Mouse (Mus musculus) MEL (cell line): ENCODE data around the gene Mbd6.

Source experiments
- BHLHE40 ChIP-seq: IDR thresholded peaks from 2 replicates; pipeline ENCODE4 v1.6.1; 2012; ENCODE audit warnings: low read depth, mild to moderate bottlenecking, inconsistent platforms, low read length, improper control_type of control experiment, borderline replicate concordance
- CHD1 ChIP-seq: IDR thresholded peaks from 2 replicates; pipeline ENCODE4 v1.6.1; 2012; ENCODE audit warnings: low read depth, mild to moderate bottlenecking, inconsistent platforms, low read length, improper control_type of control experiment
- CTCF ChIP-seq, 3 experiments: IDR thresholded peaks in 2 of 3; conservative IDR thresholded peaks in 1 of 3; 2 replicates each; pipeline ENCODE4 v1.5.1; 2011 to 2012; ENCODE audit warnings: low read length in 3 of 3, low read depth in 2 of 3, mild to moderate bottlenecking in 2 of 3, improper control_type of control experiment in 1 of 3, inconsistent platforms in 1 of 3, mixed read lengths in 1 of 3, moderate library complexity in 1 of 3; ENCODE audit not compliant: control insufficient read depth in 1 of 3, insufficient read depth in 1 of 3, poor library complexity in 1 of 3, severe bottlenecking in 1 of 3
- EP300 ChIP-seq, 2 experiments: IDR thresholded peaks; 2 replicates each; pipeline ENCODE4 v1.6.1; 2011; ENCODE audit warnings: improper control_type of control experiment in 2 of 2, low read length in 2 of 2, low read depth in 1 of 2, mild to moderate bottlenecking in 1 of 2
- JUND ChIP-seq: IDR thresholded peaks from 2 replicates; pipeline ENCODE4 v1.6.1; 2011; ENCODE audit warnings: low read depth, mild to moderate bottlenecking, improper control_type of control experiment, low read length
- KAT2A ChIP-seq: conservative IDR thresholded peaks from 2 replicates; pipeline ENCODE4 v1.6.1; 2012; ENCODE audit warnings: low read depth, low read length, improper control_type of control experiment, inconsistent platforms
- MEF2A ChIP-seq: IDR thresholded peaks from 2 replicates; pipeline ENCODE4 v1.6.1; 2014; ENCODE audit warnings: low read depth, mild to moderate bottlenecking, inconsistent platforms, low read length, improper control_type of control experiment; ENCODE audit not compliant: poor library complexity, insufficient replicate concordance, severe bottlenecking; ENCODE audit errors: extremely low read depth
- POLR2A ChIP-seq, 2 experiments: IDR thresholded peaks; 2 replicates each; pipeline ENCODE4 v1.6.1; 2011 to 2012; ENCODE audit warnings: low read length in 2 of 2, mild to moderate bottlenecking in 2 of 2, control low read depth in 1 of 2, improper control_type of control experiment in 1 of 2, low read depth in 1 of 2, moderate library complexity in 1 of 2; ENCODE audit not compliant: control insufficient read depth in 1 of 2, insufficient read depth in 1 of 2, poor library complexity in 1 of 2
- POLR2AphosphoS2 ChIP-seq: IDR thresholded peaks from 2 replicates; pipeline ENCODE4 v1.6.1; 2011; ENCODE audit warnings: low read length, improper control_type of control experiment
- SMC3 ChIP-seq: IDR thresholded peaks from 2 replicates; pipeline ENCODE4 v1.6.1; 2011; ENCODE audit warnings: low read depth, low read length, improper control_type of control experiment
- TBP ChIP-seq: IDR thresholded peaks from 2 replicates; pipeline ENCODE4 v1.8.0; 2011; ENCODE audit warnings: low read depth, low read length, improper control_type of control experiment
- TCF12 ChIP-seq: IDR thresholded peaks from 2 replicates; pipeline ENCODE4 v1.6.1; 2014; ENCODE audit warnings: low read depth, mild to moderate bottlenecking, inconsistent platforms, low read length, improper control_type of control experiment, moderate library complexity
- UBTF ChIP-seq: IDR thresholded peaks from 2 replicates; pipeline ENCODE4 v1.6.1; 2012; ENCODE audit warnings: low read depth, mild to moderate bottlenecking, inconsistent platforms, low read length, improper control_type of control experiment, moderate library complexity, borderline replicate concordance; ENCODE audit not compliant: insufficient read depth

- no peak for TF ChIP-seq CTCF (IDR thresholded peaks at IDR 0.05 in 2 of 3, conservative IDR thresholded peaks at IDR 0.05 in 1 of 3; ENCODE audit: control insufficient read depth in 1 of 3, insufficient read depth in 1 of 3, low read depth in 2 of 3, low read length in 3 of 3, poor library complexity in 1 of 3, severe bottlenecking in 1 of 3)
- TF ChIP-seq JUND: no peak
- TF ChIP-seq POLR2A (IDR thresholded peaks at IDR 0.05; ENCODE audit: control insufficient read depth in 1 of 2, insufficient read depth in 1 of 2, low read depth in 1 of 2, low read length in 2 of 2, poor library complexity in 1 of 2): peak; percentile 51 to 86; a peak in 3 of 4 replicates
- TF ChIP-seq MEF2A: no peak
- TF ChIP-seq EP300 (IDR thresholded peaks at IDR 0.05; ENCODE audit: low read depth in 1 of 2, low read length in 2 of 2): peak in 1 of 2 experiments; percentile 41; a peak in 1 of 4 replicates
- TF ChIP-seq TCF12: peak; percentile 75
- TF ChIP-seq KAT2A: peak; percentile 95
- no peak for TF ChIP-seq UBTF
- peak; percentile 88 for TF ChIP-seq TBP
- peak; percentile 73; the same call in 1 of the 2 replicates for TF ChIP-seq POLR2AphosphoS2
- no peak for TF ChIP-seq SMC3
- TF ChIP-seq CHD1: peak; percentile 29; the same call in 1 of the 2 replicates
- no peak for TF ChIP-seq BHLHE40
These were observed 22.9 kb upstream of the Mbd6 start, which contains the start of gene Mars for GRCm38 (mm10) chr10:127311476-127312355.
